Mouse (Mus musculus): ENCODE results near the gene Prrt4.

DNA sequence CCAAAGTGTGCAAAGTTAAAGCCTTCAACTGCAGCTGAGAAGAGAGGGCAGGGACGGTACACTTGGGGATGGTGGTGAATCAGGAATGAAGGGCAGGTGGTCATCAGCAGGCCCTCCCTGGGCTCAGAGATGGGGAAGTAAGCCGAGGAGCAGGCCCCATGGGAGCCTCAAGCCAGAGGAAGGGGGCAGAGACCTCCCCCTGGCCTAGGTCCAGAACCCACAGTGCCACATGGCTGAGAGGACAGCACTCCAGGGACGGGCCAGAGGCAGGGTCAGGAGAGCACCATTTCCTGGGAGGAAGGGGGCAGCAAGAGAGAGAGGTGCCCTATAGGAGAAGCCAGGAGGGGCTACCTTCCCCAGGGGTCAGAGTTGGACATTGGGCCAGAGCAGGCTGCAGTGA, 21.1 kb upstream of the Prrt4 start:
- TF ChIP-seq POLR2A (IDR thresholded peaks at IDR 0.05; ENCODE audit: insufficient read depth, low read depth, low read length) (no peak), CTCF (IDR thresholded peaks at IDR 0.05) (no peak), EP300 (IDR thresholded peaks at IDR 0.05; ENCODE audit: insufficient read depth, low read depth, low read length) (no peak)

All from heart, adult 2 months (tissue).